Mouse (Mus musculus) ES-E14 (cell line): ENCODE data around the gene Ptprn2. TPM values are rescaled to one million over a fixed set of nuclear protein-coding genes. Genes with fewer than 3 reads are reported as not detected.

Experiments used
- DNase-seq: peaks from one replicate; pipeline ENCODE4 v3.0.0-alpha.2; 2013; ENCODE audit warnings: low read depth, low spot score
- H3K27ac ChIP-seq: 2 replicates; pipeline ENCODE4 v1.5.1; 2012; ENCODE audit warnings: low read depth, mild to moderate bottlenecking, low read length, moderate library complexity, mixed read lengths; ENCODE audit not compliant: poor library complexity, insufficient read depth, severe bottlenecking
- H3K36me3 ChIP-seq: 2 replicates; pipeline ENCODE4 v1.6.1; 2012; ENCODE audit warnings: mild to moderate bottlenecking, low read length, moderate library complexity, mixed read lengths; ENCODE audit not compliant: control insufficient read depth, poor library complexity, insufficient read depth, severe bottlenecking
- H3K4me1 ChIP-seq, 2 experiments: fragments of 150-350 bp in 1 of 2; sonication (generic) in 1 of 2; 2 replicates each; pipeline ENCODE4 v1.6.1; 2012; ENCODE audit warnings: low read length in 2 of 2, mild to moderate bottlenecking in 1 of 2, mixed read lengths in 1 of 2; ENCODE audit not compliant: control insufficient read depth in 2 of 2, insufficient read depth in 2 of 2, poor library complexity in 1 of 2
- H3K4me3 ChIP-seq, 2 experiments: fragments of 150-350 bp in 1 of 2; sonication (generic) in 1 of 2; 2 replicates each; pipeline ENCODE4 v1.5.1; 2012; ENCODE audit warnings: low read length in 2 of 2, low read depth in 1 of 2, mild to moderate bottlenecking in 1 of 2, mixed read lengths in 1 of 2; ENCODE audit not compliant: insufficient read depth in 1 of 2, poor library complexity in 1 of 2, severe bottlenecking in 1 of 2
- H3K9ac ChIP-seq: 2 replicates; pipeline ENCODE4 v1.6.1; 2012; ENCODE audit warnings: low read depth, mild to moderate bottlenecking, low read length, mixed read lengths; ENCODE audit not compliant: poor library complexity, insufficient read depth, severe bottlenecking
- H3K9me3 ChIP-seq: fragments of 150-350 bp; sonication (generic); 2 replicates; pipeline ENCODE4 v1.6.1; 2012; ENCODE audit warnings: low read depth, mild to moderate bottlenecking, low read length; ENCODE audit not compliant: control insufficient read depth, insufficient read depth
- CHD2 ChIP-seq: IDR thresholded peaks from 2 replicates; pipeline ENCODE4 v1.6.1; 2014; ENCODE audit warnings: mild to moderate bottlenecking, low read depth, low read length, inconsistent platforms
- HCFC1 ChIP-seq: IDR thresholded peaks from 2 replicates; pipeline ENCODE4 v1.6.1; 2012; ENCODE audit warnings: low read length, inconsistent platforms, borderline replicate concordance; ENCODE audit not compliant: insufficient read depth
- MAFK ChIP-seq: IDR thresholded peaks from 2 replicates; pipeline ENCODE4 v1.6.1; 2014; ENCODE audit warnings: mild to moderate bottlenecking, low read depth, low read length, inconsistent platforms; ENCODE audit not compliant: insufficient read depth
- ZC3H11A ChIP-seq: IDR thresholded peaks from 2 replicates; pipeline ENCODE4 v1.6.1; 2012; ENCODE audit warnings: low read depth, mild to moderate bottlenecking, inconsistent platforms, low read length, borderline replicate concordance
- ZNF384 ChIP-seq: IDR thresholded peaks from 2 replicates; pipeline ENCODE4 v1.6.1; 2012; ENCODE audit warnings: low read depth, low read length, inconsistent platforms
- in situ Hi-C, 2 experiments: fragments of 600-800 bp; cut with MboI; formaldehyde crosslinking; loops; one replicate each; pipeline ENCODE4 v1.15.1; 2025; ENCODE audit warnings: low sequenced_read_pairs in 2 of 2, inconsistent platforms in 1 of 2; ENCODE audit not compliant: unreplicated experiment in 2 of 2
- total RNA-seq: library from RNA; depleted of rRNA; stranded (reverse); fragments of 300-350 nt; gene quantifications from 2 replicates; pipeline ENCODE4 v1.2.3, GENCODE M21; 2012; rRNA removed

The Ptprn2 gene
- total RNA-seq, 1 experiment, result 0.40 TPM

- DNase-seq, result no peak
- H3K9me3 ChIP-seq, result no peaks in the 10 kb centered on the region
- no peak overlapping the region for H3K27ac ChIP-seq
- H3K4me1 ChIP-seq, result no peaks in the 10 kb centered on the region
- no peak overlapping the region for H3K9ac ChIP-seq
- in situ Hi-C loops, result no loop called here
- H3K36me3 ChIP-seq, result no peaks in the 10 kb centered on the region
- TF ChIP-seq ZC3H11A (no peak), MAFK (no peak), CHD2 (no peak), ZNF384 (no peak), HCFC1 (no peak)
- H3K4me3 ChIP-seq, result no peak overlapping the region
Measured at GRCm38 (mm10) chr12:117318229-117318628, 832.7 kb downstream of the Ptprn2 start.

GRCm38 (mm10) chr12:117323017-117323416, 837.5 kb downstream of the Ptprn2 start:
- H3K4me3 ChIP-seq, result no peak overlapping the region
- in situ Hi-C loops, result no loop called here
- H3K4me1 ChIP-seq, result no peaks in the 10 kb centered on the region
- no peak for TF ChIP-seq ZC3H11A
- TF ChIP-seq HCFC1, result no peak
- TF ChIP-seq CHD2, result no peak
- no peak for TF ChIP-seq MAFK
- no peak for TF ChIP-seq ZNF384
- DNase-seq, result no peak
- no peaks in the 10 kb centered on the region for H3K36me3 ChIP-seq
- no peak overlapping the region for H3K27ac ChIP-seq
- H3K9me3 ChIP-seq, result no peaks in the 10 kb centered on the region
- H3K9ac ChIP-seq, result no peak overlapping the region

Other genes starting within 250 kb of the Ptprn2 start
- 4.0 and 5.6 TPM in 2 replicates for gene Wdr60, start 222.7 kb upstream of the Ptprn2 start, total RNA-seq
- gene Gm11027, start 210.3 kb upstream of the Ptprn2 start, total RNA-seq, result not detected in 2 replicates
- 44.2 and 50.4 TPM in 2 replicates for gene Esyt2, start 204.5 kb upstream of the Ptprn2 start, total RNA-seq
- 42.4 and 55.4 TPM in 2 replicates for gene Ncapg2, start 80.3 kb upstream of the Ptprn2 start, total RNA-seq